Mouse (Mus musculus): ENCODE measurements at regions not wholly inside any gene's neighbourhood (a gene's known extent, or its start where the extent isn't known, plus 50 kb on each side); places are given as distances from the start of the nearest gene placed in this dataset.

GRCm38 (mm10) chr6:6459918-6460239, 118.6 kb downstream of the Sem1 start:
- TF ChIP-seq POLR2A (IDR thresholded peaks at IDR 0.05; ENCODE audit: extremely low read depth, insufficient read depth, low read length): no peak
- TF ChIP-seq CTCF (IDR thresholded peaks at IDR 0.05; ENCODE audit: low read depth, low read length): no peak
